Mouse (Mus musculus): ENCODE data around the gene Sertad2. TPM values are rescaled to one million over a fixed set of nuclear protein-coding genes. Genes with fewer than 3 reads are reported as not detected.
A peak's percentile ranks its signal among the peaks of the same experiment; 100 is the strongest.

The Sertad2 gene
- polyA plus RNA-seq, 1 experiment from 2014 or later, result 29.2 TPM

DNA sequence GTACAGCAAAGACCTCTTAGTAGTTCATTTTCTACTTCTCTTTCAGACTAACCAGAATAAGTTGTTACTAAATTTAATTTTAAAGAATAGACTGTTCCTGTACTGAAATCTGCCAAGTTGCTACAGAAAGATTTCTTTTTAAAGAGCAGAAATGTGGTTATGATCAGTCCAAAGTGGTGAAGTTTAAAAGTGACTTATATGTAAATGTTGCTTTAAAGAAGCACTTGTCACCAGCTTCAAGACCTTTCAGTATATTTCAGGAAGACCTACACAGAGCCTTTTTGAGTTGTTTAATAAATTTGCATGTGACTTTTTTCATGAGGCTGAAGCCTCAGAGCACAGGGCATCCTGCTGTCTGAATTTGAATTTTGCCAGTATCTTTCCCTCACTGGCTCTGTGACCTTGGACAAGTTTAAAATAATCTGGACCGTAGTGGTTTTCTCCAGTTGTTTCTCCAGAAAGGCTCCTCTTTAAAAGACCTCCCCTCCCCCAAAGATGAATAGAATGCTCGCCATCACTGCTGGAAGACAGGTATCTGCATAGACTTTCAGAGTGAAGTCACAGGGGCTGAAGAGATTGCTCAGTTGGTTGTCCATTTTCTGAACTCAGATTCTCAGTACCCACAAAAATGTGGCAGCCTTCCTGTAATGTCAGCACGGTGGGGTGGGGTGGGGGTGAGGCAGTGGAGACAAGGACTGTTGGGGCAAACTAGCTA lies 1.9 kb downstream of the Sertad2 start:
- no peak for DNase-seq (ENCODE audit: low spot score)

GRCm38 (mm10) chr11:20549481-20549880 lies 6.4 kb downstream of the Sertad2 start:
- no peak for DNase-seq (ENCODE audit: low spot score)

GRCm38 (mm10) chr11:20550196-20550595 lies 7.1 kb downstream of the Sertad2 start:
- no peak for DNase-seq (ENCODE audit: low spot score)

DNA sequence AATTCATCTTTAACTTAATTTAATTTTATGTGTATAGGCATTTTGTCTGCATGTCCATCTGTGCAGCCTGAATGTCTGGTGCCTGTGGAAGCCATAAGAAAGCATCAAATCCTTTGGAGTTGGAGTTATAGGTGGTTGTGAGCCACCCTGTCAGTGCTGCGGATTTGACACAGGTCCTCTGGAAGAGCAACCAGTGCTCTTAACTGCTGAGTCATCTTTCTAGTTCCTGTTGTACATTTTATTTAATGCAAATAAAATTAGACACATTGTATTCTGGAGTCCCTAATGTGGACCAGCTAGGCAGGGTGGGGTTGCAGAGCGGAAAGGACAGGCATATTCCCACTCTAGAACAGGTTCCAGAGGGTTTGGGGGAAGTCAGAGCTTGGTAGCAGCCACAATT lies 9.0 kb downstream of the Sertad2 start:
- no peak for DNase-seq (ENCODE audit: low spot score)

- peak; percentile 33 for DNase-seq (ENCODE audit: low spot score)
Measured at GRCm38 (mm10) chr11:20552758-20553673, 10.0 kb downstream of the Sertad2 start.

- DNase-seq (ENCODE audit: low spot score), result no peak
Measured at GRCm38 (mm10) chr11:20555651-20556050, 12.6 kb downstream of the Sertad2 start.

DNA sequence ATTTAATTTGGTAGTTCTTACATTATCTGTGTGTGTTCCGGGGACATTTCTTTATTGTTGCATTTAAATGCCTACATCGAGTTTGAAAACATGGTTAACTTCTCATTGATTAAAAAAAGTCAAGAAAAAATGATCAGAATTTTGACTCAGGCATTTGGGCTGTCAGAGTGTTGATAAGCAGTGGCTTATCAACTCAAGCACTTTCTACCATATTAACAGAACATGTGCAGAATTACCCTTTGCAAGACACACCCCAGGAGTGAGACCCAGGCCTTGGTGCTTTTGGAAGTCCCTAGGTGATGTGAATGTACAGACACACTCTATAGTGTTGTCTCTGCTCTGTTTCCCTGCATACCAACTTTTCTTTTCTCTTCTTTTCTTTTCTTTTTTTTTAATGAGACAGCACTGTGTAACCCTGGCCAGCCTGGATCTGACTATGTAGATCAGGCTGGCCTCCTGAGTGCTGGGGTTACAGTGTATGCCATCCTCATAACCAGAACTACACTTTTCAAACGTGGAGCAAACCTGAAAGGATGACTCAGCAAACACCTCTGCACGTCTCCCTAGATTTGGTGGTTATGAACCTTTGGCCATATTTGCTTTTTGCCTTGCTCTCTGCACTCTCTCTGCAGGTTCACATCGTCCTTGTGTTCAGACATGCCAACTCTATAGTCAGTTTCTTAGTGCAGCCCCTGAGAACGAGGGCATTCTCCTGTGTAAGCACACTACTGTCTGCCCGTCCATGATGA lies 13.3 kb downstream of the Sertad2 start:
- no peak for DNase-seq (ENCODE audit: low spot score)

DNA sequence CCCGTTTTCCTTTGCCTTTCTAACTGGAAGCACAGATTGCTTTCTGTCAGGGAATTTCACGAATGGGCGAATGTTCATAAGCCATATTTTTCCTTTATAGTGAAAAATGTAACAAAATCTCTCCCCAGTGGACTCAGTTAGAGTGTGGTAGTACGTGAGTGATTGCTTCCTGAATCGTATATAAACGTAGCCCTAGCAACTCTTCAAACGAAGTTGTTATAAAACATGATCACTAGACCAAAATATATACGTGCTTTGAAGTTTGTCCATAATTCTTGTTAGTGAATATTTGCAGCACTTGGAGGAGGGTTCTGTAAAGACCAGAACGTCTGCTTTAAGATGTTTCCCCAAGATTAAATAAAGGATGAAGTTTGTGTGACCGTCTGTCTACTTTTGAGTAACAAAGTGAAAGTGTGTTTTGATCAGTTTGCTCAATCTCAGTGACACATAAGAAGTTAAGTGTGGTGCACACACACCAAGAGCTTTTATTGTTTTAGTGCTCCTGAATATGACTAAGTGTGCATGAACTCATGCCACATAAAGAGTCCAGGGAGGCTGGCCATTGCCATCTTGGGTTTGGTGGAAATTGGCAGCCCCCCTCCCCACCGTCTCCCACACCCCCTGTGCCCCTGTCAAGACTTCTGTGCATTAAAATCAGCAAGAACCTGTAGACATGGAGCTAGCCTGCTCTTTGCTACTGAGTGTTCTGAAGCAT lies 16.3 kb downstream of the Sertad2 start:
- DNase-seq (ENCODE audit: low spot score), result no peak

DNA sequence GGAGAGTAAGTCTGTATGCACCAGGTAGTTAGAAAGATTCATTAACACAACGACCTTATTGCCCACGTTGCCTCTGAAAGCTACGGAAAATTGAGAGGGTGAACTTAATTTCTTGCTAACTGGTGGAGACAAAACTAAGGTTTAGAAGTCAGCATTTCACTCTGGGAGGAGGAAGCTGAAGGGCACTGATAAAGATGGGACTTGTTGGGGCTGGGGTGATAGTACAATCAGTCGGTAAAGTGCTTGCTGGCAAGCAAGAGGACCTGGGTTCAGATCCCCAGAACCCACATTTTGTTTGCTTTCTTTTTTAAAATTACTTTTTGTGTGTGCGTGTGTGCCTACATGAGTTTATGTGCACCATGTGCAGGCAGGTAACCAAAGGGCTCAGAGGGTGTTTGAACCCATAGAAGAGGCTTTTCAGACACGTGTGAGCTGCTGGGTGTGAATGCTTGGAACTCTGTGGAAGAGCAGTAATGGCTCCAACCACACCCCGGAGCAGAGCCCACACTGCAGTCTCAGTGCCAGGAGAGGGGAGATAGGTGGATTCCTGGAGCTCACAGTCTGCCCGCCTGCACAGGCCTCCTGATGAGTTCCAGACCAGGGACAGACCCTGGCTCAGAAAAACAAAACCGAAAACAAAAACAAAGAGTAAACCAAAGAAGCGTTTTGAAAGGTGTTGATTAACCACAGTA lies 17.0 kb downstream of the Sertad2 start:
- no peak for DNase-seq (ENCODE audit: low spot score)

- peak; percentile 72 for DNase-seq (ENCODE audit: low spot score)
Measured at GRCm38 (mm10) chr11:20561323-20562002, 18.4 kb downstream of the Sertad2 start.

- no peak for DNase-seq (ENCODE audit: low spot score)
Measured at GRCm38 (mm10) chr11:20565057-20565456, 22.0 kb downstream of the Sertad2 start.

- no peak for DNase-seq (ENCODE audit: low spot score)
Measured at GRCm38 (mm10) chr11:20571702-20572413, 28.8 kb downstream of the Sertad2 start.

GRCm38 (mm10) chr11:20576046-20576635 lies 33.1 kb downstream of the Sertad2 start:
- DNase-seq (ENCODE audit: low spot score), result no peak

DNA sequence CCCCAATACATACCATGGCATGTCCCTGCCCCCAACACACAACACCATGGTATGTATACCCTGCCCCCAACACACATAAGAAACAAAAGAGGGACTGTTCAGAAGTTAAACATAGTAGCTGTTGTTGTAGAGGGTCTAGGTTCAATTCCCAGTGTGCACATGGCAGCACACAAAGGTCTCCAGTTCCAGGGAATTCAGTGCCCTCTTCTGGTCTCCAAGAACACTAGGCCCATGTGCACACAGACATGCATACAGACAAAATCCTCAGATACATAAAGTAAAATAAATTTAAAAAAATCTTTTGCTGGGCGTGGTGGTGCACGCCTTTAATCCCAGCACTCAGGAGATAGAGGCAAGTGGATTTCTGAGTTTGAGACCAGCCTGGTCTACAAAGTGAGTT lies 39.7 kb downstream of the Sertad2 start:
- no peak for DNase-seq (ENCODE audit: low spot score)

GRCm38 (mm10) chr11:20585297-20585696 lies 42.2 kb downstream of the Sertad2 start:
- no peak for DNase-seq (ENCODE audit: low spot score)

DNA sequence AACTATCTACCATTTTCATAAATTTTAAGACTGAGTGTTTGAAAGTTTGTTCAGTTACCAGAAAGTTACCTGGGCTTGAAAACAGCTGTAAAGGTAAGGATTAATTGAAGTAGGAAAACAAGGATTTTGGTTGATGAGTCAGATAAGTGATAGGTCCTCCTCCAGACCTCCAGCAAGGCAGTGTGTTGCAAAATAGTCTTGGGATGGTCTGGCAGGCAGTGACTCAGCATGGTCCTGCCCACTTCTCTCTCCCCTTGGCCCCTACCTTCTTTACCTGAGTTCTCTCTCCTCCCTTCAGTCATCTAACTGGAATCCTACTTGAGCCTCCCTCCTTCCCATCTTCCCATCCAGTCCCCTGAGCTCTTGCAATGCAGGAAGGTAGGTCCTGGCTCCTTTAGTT lies 43.1 kb downstream of the Sertad2 start:
- no peak for DNase-seq (ENCODE audit: low spot score)

- DNase-seq (ENCODE audit: low spot score), result no peak
Measured at GRCm38 (mm10) chr11:20589393-20589792, 46.3 kb downstream of the Sertad2 start.

DNA sequence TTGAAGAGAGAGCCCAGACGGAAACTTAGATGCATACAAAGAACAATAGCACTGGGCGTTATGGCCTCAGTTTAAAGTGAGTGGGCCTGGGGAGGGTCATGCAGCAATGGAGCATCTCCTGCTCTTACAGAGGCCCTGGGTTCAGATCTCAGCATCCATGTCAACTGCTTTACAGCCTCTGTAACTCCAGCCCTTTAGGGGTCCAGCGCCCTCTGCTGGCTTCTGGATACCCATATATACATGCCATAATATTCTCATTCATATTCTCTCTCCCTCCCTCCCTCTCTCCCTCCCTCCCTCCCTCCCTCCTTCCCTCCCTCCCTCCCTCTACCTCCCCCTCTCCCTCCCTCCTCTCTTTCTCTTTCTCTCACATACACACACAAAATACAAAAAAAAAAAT lies 49.0 kb downstream of the Sertad2 start:
- no peak for DNase-seq (ENCODE audit: low spot score)
